Mouse (Mus musculus) midbrain, postnatal 0 days (tissue): ENCODE measurements at regions not wholly inside any gene's neighbourhood (a gene's known extent, or its start where the extent isn't known, plus 50 kb on each side); places are given as distances from the start of the nearest gene placed in this dataset.

Experiments
- ATAC-seq: fragments of 200-750 bp; cut with Nextera tagmentation; 2 replicates; pipeline ENCODE4 v1.8.0; 2017; ENCODE audit warnings: moderate number of reproducible peaks, mild to moderate bottlenecking, moderate TSS enrichment, moderate library complexity; ENCODE audit not compliant: low FRiP score
- DNase-seq: peaks from one replicate; pipeline ENCODE4 v3.0.0-alpha.2; 2015; ENCODE audit warnings: low spot score
- H3K27ac ChIP-seq: fragments of 300-500 bp; sonication (generic); 2 replicates; pipeline ENCODE4 v1.5.1; 2014; ENCODE audit warnings: low read depth, mild to moderate bottlenecking, low read length, mixed read lengths
- H3K27me3 ChIP-seq: fragments of 300-500 bp; sonication (generic); 2 replicates; pipeline ENCODE4 v1.6.1; 2014; ENCODE audit warnings: low read length, control low read depth, mixed read lengths; ENCODE audit not compliant: insufficient read depth
- H3K36me3 ChIP-seq: fragments of 300-500 bp; sonication (generic); 2 replicates; pipeline ENCODE4 v1.6.1; 2014; ENCODE audit warnings: low read length, control low read depth, mixed read lengths; ENCODE audit not compliant: insufficient read depth
- H3K4me1 ChIP-seq: fragments of 300-500 bp; sonication (generic); 2 replicates; pipeline ENCODE4 v1.6.1; 2014; ENCODE audit warnings: mild to moderate bottlenecking, control low read depth, antibody characterized with exemption, low read length, mixed read lengths; ENCODE audit not compliant: insufficient read depth
- H3K4me2 ChIP-seq: fragments of 300-500 bp; sonication (generic); 2 replicates; pipeline ENCODE4 v1.6.1; 2014; ENCODE audit warnings: low read depth, mild to moderate bottlenecking, low read length, mixed read lengths; ENCODE audit not compliant: poor library complexity, severe bottlenecking
- H3K4me3 ChIP-seq: fragments of 300-500 bp; sonication (generic); 2 replicates; pipeline ENCODE4 v1.5.1; 2014; ENCODE audit warnings: low read depth, mild to moderate bottlenecking, low read length, moderate library complexity
- H3K9ac ChIP-seq: fragments of 300-500 bp; sonication (generic); replicated peaks from 2 replicates; pipeline ENCODE4 v1.6.1; 2014; ENCODE audit warnings: mild to moderate bottlenecking, low read length, moderate library complexity, mixed read lengths; ENCODE audit not compliant: poor library complexity, severe bottlenecking
- H3K9me3 ChIP-seq: fragments of 300-500 bp; sonication (generic); 2 replicates; pipeline ENCODE4 v1.6.1; 2016; ENCODE audit warnings: low read length, control low read depth
- CTCF ChIP-seq: IDR thresholded peaks from 2 replicates; pipeline ENCODE4 v1.5.1; 2016; ENCODE audit warnings: antibody characterized with exemption, mild to moderate bottlenecking
- WGBS: fragments of 180-500 bp; shearing (Covaris S2); extraction: QIAGEN DNeasy Blood & Tissue Kit; methylation state at CpG from one replicate; pipeline ENCODE4 v1.1.7; 2014; 5-methylcytosine and 5-hydroxymethylcytosine counted together

DNA sequence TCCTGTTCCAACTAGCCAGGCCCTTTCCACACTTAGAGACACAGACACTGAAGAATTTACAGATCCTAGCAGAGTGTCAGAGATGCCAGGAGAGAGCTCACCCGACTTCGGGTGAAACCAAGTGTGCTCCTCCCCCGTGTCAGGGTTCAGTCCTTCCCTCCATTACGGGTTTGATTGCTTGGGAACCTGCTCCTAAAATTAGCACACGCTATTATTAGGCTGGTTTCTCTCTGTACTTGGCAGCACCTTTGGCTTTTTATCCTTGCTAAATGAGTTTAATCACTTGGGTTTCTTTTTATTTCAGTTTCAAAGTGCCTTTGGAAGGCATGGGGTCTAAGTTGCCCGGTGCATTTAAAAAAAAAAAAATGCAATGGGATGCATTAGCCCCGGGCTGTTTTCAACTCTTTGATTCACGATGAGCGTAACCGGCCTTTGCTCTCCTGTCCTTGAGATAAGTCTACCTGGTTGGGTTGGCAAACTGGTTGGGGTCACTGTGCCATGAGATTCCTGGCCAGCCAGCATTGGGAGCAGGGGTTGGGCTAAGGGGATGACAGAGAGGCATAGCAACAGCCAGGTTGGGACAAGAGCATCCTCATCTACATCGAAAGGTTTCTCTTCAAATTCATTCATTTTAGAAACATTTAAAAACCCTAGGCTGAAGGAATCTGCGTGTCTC is 214.7 kb downstream of the Agtpbp1 start:
- H3K9me3 ChIP-seq = no peaks in the 10 kb centered on the region
- no peaks in the 10 kb centered on the region for H3K4me1 ChIP-seq
- H3K27ac ChIP-seq = no peak overlapping the region
- 84% methylated on average over 12 of the region's 12 CpGs for WGBS
- no peaks in the 10 kb centered on the region for H3K36me3 ChIP-seq
- no peak for DNase-seq
- no peak overlapping the region for H3K9ac ChIP-seq
- TF ChIP-seq CTCF = no peak
- H3K27me3 ChIP-seq = no peaks in the 10 kb centered on the region
- H3K4me3 ChIP-seq = no peak overlapping the region
- no peak overlapping the region for H3K4me2 ChIP-seq
- no peak for ATAC-seq

DNA sequence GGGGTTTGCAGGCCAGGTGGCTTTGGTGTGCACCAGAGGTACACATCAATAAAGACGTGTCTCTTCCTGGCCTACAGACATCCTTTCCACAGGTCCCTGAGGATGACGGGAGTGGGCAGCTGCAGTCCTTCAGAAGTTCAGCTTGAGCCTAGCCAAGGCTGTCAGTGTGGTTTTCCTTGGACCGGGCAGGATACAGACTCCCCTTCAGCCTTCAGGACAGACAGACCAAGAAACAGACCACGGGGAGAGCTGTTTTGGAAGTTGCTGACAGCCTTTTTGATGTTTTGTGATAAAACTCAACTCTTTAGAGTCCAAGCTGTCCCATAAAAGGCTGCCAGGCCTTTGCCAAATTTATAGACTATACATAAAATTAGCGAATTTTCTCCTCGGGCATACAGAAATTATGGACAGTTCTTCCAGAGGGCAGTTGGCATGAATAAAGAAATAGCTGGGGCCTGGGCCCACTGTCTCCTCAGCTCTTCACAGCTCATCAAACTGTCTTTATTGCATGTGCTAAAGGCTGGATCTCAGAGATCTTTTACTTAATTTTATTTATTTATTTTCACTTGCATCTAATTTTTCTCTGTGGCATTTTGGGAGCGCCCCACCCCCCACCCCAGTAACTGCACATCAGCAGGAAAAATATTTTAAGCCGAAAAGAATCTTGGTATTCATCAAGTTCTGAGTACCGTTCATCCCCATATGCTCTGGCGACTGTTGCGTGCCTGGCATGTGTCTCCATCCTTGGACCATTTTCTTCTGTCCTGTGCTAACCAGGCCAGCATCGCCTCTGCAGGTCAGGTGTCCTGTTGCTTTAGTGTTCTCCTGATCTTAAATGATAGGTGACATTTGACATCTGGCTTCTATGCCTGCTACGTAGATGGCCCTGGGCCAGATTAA is 216.2 kb downstream of the Agtpbp1 start:
- H3K36me3 ChIP-seq = no peaks in the 10 kb centered on the region
- no peak overlapping the region for H3K27ac ChIP-seq
- no peak overlapping the region for H3K4me2 ChIP-seq
- H3K4me1 ChIP-seq = no peaks in the 10 kb centered on the region
- H3K9ac ChIP-seq = no peak overlapping the region
- H3K9me3 ChIP-seq = no peaks in the 10 kb centered on the region
- no peak for TF ChIP-seq CTCF
- DNase-seq (no peak), ATAC-seq (no peak)
- H3K27me3 ChIP-seq = no peaks in the 10 kb centered on the region
- H3K4me3 ChIP-seq = no peak overlapping the region
- WGBS = 86% methylated on average over 13 of the region's 13 CpGs

DNA sequence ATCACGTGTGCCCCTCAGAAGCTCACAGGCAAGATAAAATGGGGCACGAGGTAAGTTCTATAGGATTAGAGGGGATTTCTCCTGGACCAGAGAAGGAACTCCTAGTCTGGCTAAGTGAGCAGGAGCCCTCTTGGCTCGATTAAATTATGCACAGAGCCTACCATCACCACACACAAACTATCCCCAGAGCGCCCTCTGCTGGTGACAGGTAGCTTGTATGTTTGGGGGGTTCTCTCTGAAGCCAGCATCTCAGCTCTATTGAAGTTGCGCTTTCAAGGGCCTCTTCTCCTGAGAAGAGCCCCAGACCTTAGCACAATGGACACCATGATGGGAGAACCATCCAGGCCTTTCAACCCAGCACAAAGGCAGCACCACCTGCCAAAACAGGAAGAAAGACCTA is 219.6 kb downstream of the Agtpbp1 start:
- 33% methylated on average over 5 of the region's 5 CpGs for WGBS

DNA sequence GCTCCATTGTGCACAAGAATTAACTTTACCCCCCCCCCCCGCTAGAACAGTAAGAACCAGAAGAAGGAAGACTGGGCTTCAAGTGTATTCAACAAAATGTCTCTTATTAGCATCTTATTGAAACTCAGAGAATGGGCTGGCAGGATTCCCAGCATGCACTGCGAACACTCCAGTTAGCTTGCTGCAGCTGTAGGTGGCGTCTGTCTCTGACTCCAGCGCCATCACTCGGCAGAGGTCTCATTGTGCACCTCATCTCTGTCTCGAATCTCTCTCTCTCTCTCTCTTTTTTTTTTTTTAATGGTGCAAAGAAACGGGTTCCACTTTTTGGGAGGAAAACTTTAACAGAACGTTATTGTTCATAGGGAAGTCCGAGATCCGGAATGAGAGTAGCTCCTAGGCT is 221.6 kb downstream of the Agtpbp1 start:
- Histone ChIP-seq H3K4me1 (no peaks in the 10 kb centered on the region), H3K27me3 (no peaks in the 10 kb centered on the region), H3K27ac (no peak overlapping the region), H3K36me3 (no peaks in the 10 kb centered on the region), H3K9ac (no peak overlapping the region), H3K9me3 (no peaks in the 10 kb centered on the region), H3K4me2 (no peak overlapping the region), H3K4me3 (no peak overlapping the region)
- ATAC-seq = no peak
- WGBS = 67% methylated on average over 10 of the region's 10 CpGs
- DNase-seq = peak; percentile 31
- peak; percentile 24; the same call in 1 of the 2 replicates for TF ChIP-seq CTCF

More for the DNA sequence above, 219.6 kb downstream of the Agtpbp1 start:
- H3K4me3 ChIP-seq = no peak overlapping the region
- peak; percentile 79 for TF ChIP-seq CTCF
- H3K36me3 ChIP-seq = no peaks in the 10 kb centered on the region
- no peak overlapping the region for H3K9ac ChIP-seq
- H3K9me3 ChIP-seq = no peaks in the 10 kb centered on the region
- H3K27me3 ChIP-seq = no peaks in the 10 kb centered on the region
- ATAC-seq = peak; percentile 44; the same call in 1 of the 2 replicates
- no peak overlapping the region for H3K4me2 ChIP-seq
- no peaks in the 10 kb centered on the region for H3K4me1 ChIP-seq
- H3K27ac ChIP-seq = no peak overlapping the region
- peak; percentile 87 for DNase-seq

DNA sequence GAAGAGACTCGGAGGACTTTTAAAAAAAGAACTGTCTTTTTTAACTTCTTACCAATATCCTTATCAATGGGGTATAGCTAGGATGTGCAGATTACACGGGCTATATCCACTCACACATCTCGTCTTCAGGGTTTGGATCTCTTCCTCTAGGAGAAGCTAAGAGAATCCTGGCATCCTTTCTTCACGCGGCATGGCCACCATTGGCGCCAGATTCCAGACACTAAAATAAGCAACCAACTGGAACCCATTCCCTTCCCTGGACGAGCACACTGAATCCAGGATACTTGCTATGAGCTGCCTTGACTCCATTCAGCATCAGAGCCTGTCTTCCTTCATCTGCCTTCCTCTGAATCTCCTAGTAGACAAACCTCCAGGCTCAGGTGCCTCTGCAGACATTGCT is 223.7 kb downstream of the Agtpbp1 start:
- Histone ChIP-seq H3K9me3 (no peaks in the 10 kb centered on the region), H3K4me3 (no peak overlapping the region), H3K36me3 (no peaks in the 10 kb centered on the region), H3K4me1 (no peaks in the 10 kb centered on the region), H3K27me3 (no peaks in the 10 kb centered on the region), H3K4me2 (no peak overlapping the region), H3K9ac (no peak overlapping the region), H3K27ac (no peak overlapping the region)
- DNase-seq (no peak), ATAC-seq (no peak)
- no peak for TF ChIP-seq CTCF
- 90% methylated on average over 7 of the region's 7 CpGs for WGBS

DNA sequence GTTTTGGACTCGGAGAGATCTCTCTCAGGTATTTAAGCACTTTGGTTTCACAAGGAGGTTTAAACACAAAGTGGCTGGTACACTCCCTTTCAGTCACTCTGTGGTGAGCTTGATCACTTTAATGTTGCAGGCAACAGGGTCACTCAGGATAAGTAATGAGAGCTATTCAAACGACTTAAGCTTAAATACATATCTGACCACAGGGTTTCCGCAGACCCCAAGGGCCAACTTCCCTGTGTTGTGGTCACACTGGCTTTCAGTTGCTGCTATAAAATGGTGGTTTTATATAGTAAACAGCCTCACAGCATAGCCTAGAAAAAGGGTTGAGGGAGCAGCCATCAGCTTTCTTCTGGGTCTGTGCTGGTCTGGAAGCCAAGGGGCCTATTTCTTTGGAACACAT is 225.0 kb downstream of the Agtpbp1 start:
- Histone ChIP-seq H3K9ac (no peak overlapping the region), H3K27me3 (no peaks in the 10 kb centered on the region), H3K9me3 (no peaks in the 10 kb centered on the region), H3K27ac (no peak overlapping the region), H3K4me2 (no peak overlapping the region), H3K36me3 (no peaks in the 10 kb centered on the region), H3K4me3 (no peak overlapping the region), H3K4me1 (no peaks in the 10 kb centered on the region)
- no peak for DNase-seq
- 72% methylated on average over 3 of the region's 3 CpGs for WGBS
- ATAC-seq = no peak
- TF ChIP-seq CTCF = no peak
